21 mouse cellular contexts compared by ENCODE assay signal in the genomic region with DNA sequence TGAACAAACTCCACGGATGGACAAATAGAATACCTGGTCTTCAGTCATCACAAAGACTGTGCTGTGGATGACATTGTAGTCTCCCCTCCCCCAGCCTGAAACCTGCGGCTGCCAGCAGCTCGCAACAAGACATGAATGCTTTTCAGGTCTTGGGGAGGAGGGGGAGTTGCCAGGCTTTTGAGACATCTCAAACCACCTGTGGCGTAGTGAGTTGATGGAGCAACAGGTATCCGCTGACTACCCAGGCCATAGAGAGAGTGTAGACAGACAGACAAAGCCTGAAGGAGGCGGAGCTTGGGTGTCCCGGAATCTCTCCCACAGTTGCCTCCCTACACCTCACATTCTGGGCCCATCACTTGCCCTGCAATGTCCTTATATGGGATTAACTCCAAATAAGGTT.
"Had no signal": no experiment of that assay in that cellular context is flagged by ENCODE, and none has a peak within 500 bp of the region (broad histone marks: within the 10 kb centered on the region; RNA-seq: fewer than 3 reads in every experiment).

No protein-coding gene starts in this region.

- H3K9me3 ChIP-seq: lung, embryonic 15.5 days; midbrain, embryonic 10.5 days; midbrain, embryonic 12.5 days; neural tube, embryonic 13.5 days; neural tube, embryonic 15.5 days had no signal

- H3K27me3 ChIP-seq: lung, embryonic 15.5 days; neural tube, embryonic 13.5 days; neural tube, embryonic 15.5 days had no signal

- ATAC-seq: lung, postnatal 0 days; midbrain, embryonic 16.5 days had no signal

- H3K4me3 ChIP-seq: lung, embryonic 15.5 days; midbrain, embryonic 10.5 days; midbrain, embryonic 12.5 days; myocyte; neural tube, embryonic 13.5 days; neural tube, embryonic 15.5 days had no signal

- H3K4me2 ChIP-seq: lung, embryonic 15.5 days; midbrain, embryonic 12.5 days; neural tube, embryonic 13.5 days; neural tube, embryonic 15.5 days had no signal

- DNase-seq: lung, adult 2 months; lung, postnatal 14 days; lung, postnatal 36 days; midbrain, embryonic 14.5 days; retina, postnatal 1 day; right cerebral cortex, adult 18-20 months; right cerebral cortex, postnatal 25 days; right cerebral cortex, postnatal 4 days; spleen, adult 18-20 months; thymus, adult 18-20 months; thymus, postnatal 14 days; thymus, postnatal 36 days had no signal

- H3K9ac ChIP-seq: lung, embryonic 15.5 days; midbrain, embryonic 12.5 days; neural tube, embryonic 13.5 days; neural tube, embryonic 15.5 days had no signal

- H3K36me3 ChIP-seq: lung, embryonic 15.5 days; midbrain, embryonic 10.5 days; midbrain, embryonic 12.5 days; neural tube, embryonic 13.5 days; neural tube, embryonic 15.5 days had no signal

- H3K27ac ChIP-seq: lung, embryonic 15.5 days; macrophage; midbrain, embryonic 10.5 days; midbrain, embryonic 12.5 days; neural tube, embryonic 13.5 days; neural tube, embryonic 15.5 days had no signal
